Comparison of ENCODE assay signal across 15 mouse cellular contexts in genomic region chr17:27725011-27725410, GRCm38 (mm10). TPM values are rescaled to one million over a fixed set of nuclear protein-coding genes. Genes with fewer than 3 reads are reported as not detected.
DNase-seq lines count a peak whose midpoint lies in the region; ATAC-seq lines count a peak whose summit lies in the region.
"Had no signal": no experiment of that assay in that cellular context is flagged by ENCODE, and none has a peak within 500 bp of the region (broad histone marks: within the 10 kb centered on the region; RNA-seq: fewer than 3 reads in every experiment).

No protein-coding gene starts in this region.

- DNase-seq in kidney, postnatal 25 days: no peak
- no peak for DNase-seq in frontal cortex, postnatal 36 days (ENCODE audit: low spot score in 2 of 2)
- DNase-seq: adrenal gland, adult 2 months; gastrocnemius, postnatal 14 days; lung, postnatal 14 days had no signal

- peak overlapping the region; percentile 15; the same call in 1 of the 2 replicates for H3K4me2 ChIP-seq in kidney, embryonic 14.5 days (replicated peaks; ENCODE audit: low read depth, low read length)
- H3K4me2 ChIP-seq in neural tube, embryonic 12.5 days (replicated peaks): peak overlapping the region; percentile 14; the same call in 1 of the 2 replicates
- no peak overlapping the region for H3K4me2 ChIP-seq in neural tube, embryonic 15.5 days
- H3K4me2 ChIP-seq in intestine, embryonic 16.5 days (ENCODE audit: low read depth, low read length): 0 out of 2 replicates have a peak overlapping the region, but pooled peaks have one; percentile 0
- H3K4me2 ChIP-seq: heart, embryonic 12.5 days; hindbrain, embryonic 15.5 days; liver, embryonic 11.5 days had no signal

- 25% methylated on average over 10 of the region's 10 CpGs for WGBS in kidney, embryonic 14.5 days
- WGBS in neural tube, embryonic 12.5 days: 34% methylated on average over 10 of the region's 10 CpGs
- 35% methylated on average over 10 of the region's 10 CpGs for WGBS in neural tube, embryonic 15.5 days
- WGBS in intestine, embryonic 16.5 days: 41% methylated on average over 10 of the region's 10 CpGs

- H3K9me3 ChIP-seq in kidney, embryonic 14.5 days (ENCODE audit: control insufficient read depth, low read length): no peaks in the 10 kb centered on the region
- H3K9me3 ChIP-seq in neural tube, embryonic 12.5 days: no peaks in the 10 kb centered on the region
- no peaks in the 10 kb centered on the region for H3K9me3 ChIP-seq in neural tube, embryonic 15.5 days (replicated peaks)
- no peaks in the 10 kb centered on the region for H3K9me3 ChIP-seq in intestine, embryonic 16.5 days (ENCODE audit: control insufficient read depth, low read length)
- H3K9me3 ChIP-seq: heart, embryonic 12.5 days; hindbrain, embryonic 15.5 days had no signal

- H3K4me1 ChIP-seq in kidney, embryonic 14.5 days (ENCODE audit: control insufficient read depth, insufficient read depth, low read length): peaks cover 22% of the 10 kb centered on the region
- H3K4me1 ChIP-seq in neural tube, embryonic 12.5 days: peaks cover 13% of the 10 kb centered on the region
- peaks cover 13% of the 10 kb centered on the region for H3K4me1 ChIP-seq in neural tube, embryonic 15.5 days
- H3K4me1 ChIP-seq in intestine, embryonic 16.5 days (ENCODE audit: control insufficient read depth, insufficient read depth, low read length): peaks cover 20% of the 10 kb centered on the region

- H3K27ac ChIP-seq in kidney, embryonic 14.5 days (ENCODE audit: low read depth, low read length): peak overlapping the region; percentile 43; the same call in 1 of the 2 replicates
- H3K27ac ChIP-seq in neural tube, embryonic 12.5 days: no peak overlapping the region
- H3K27ac ChIP-seq in neural tube, embryonic 15.5 days (replicated peaks): no peak overlapping the region
- no peak overlapping the region for H3K27ac ChIP-seq in intestine, embryonic 16.5 days (ENCODE audit: low read length)
- H3K27ac ChIP-seq: hindbrain, embryonic 15.5 days had no signal

- ATAC-seq in kidney, embryonic 14.5 days (ENCODE audit: low FRiP score, low TSS enrichment): peak; percentile 61
- ATAC-seq in neural tube, embryonic 12.5 days (ENCODE audit: low FRiP score, low read depth): no peak
- no peak for ATAC-seq in neural tube, embryonic 15.5 days (ENCODE audit: low FRiP score)
- no peak for ATAC-seq in intestine, embryonic 16.5 days
- ATAC-seq in erythroblast, adult 5-6 weeks (replicated peaks; ENCODE audit: low FRiP score, poor library complexity, severe bottlenecking): no peak

- no peaks in the 10 kb centered on the region for H3K36me3 ChIP-seq in kidney, embryonic 14.5 days (ENCODE audit: control insufficient read depth, insufficient read depth, low read length)
- no peaks in the 10 kb centered on the region for H3K36me3 ChIP-seq in neural tube, embryonic 12.5 days
- H3K36me3 ChIP-seq in neural tube, embryonic 15.5 days: no peaks in the 10 kb centered on the region
- no peaks in the 10 kb centered on the region for H3K36me3 ChIP-seq in intestine, embryonic 16.5 days (ENCODE audit: control insufficient read depth, insufficient read depth, low read length)
- H3K36me3 ChIP-seq: heart, embryonic 12.5 days; hindbrain, embryonic 15.5 days had no signal

- H3K9ac ChIP-seq in kidney, embryonic 14.5 days (ENCODE audit: low read depth, low read length): peak overlapping the region; percentile 28; the same call in 1 of the 2 replicates
- H3K9ac ChIP-seq in neural tube, embryonic 12.5 days: 0 out of 2 replicates have a peak overlapping the region, but pooled peaks have one; percentile 5
- H3K9ac ChIP-seq in neural tube, embryonic 15.5 days (replicated peaks): no peak overlapping the region
- no peak overlapping the region for H3K9ac ChIP-seq in intestine, embryonic 16.5 days (ENCODE audit: low read depth, low read length)
- H3K9ac ChIP-seq: heart, embryonic 12.5 days; hindbrain, embryonic 15.5 days had no signal

- H3K4me3 ChIP-seq in kidney, embryonic 14.5 days (ENCODE audit: low read length): no peak overlapping the region
- no peak overlapping the region for H3K4me3 ChIP-seq in neural tube, embryonic 12.5 days
- H3K4me3 ChIP-seq in neural tube, embryonic 15.5 days (replicated peaks): no peak overlapping the region
- H3K4me3 ChIP-seq in intestine, embryonic 16.5 days (ENCODE audit: low read length): no peak overlapping the region
- H3K4me3 ChIP-seq: heart, embryonic 12.5 days; hindbrain, embryonic 15.5 days had no signal

- no peaks in the 10 kb centered on the region for H3K27me3 ChIP-seq in kidney, embryonic 14.5 days (ENCODE audit: control insufficient read depth, insufficient read depth, low read length)
- no peaks in the 10 kb centered on the region for H3K27me3 ChIP-seq in neural tube, embryonic 12.5 days (replicated peaks)
- no peaks in the 10 kb centered on the region for H3K27me3 ChIP-seq in neural tube, embryonic 15.5 days (replicated peaks)
- no peaks in the 10 kb centered on the region for H3K27me3 ChIP-seq in intestine, embryonic 16.5 days (replicated peaks; ENCODE audit: control insufficient read depth, insufficient read depth, low read length)
- H3K27me3 ChIP-seq: hindbrain, embryonic 15.5 days had no signal

RNA-seq across cellular contexts. Expression of gene Spdef, which starts 3.7 kb away (rescaled TPM):
- 0.19 and 0.20 TPM in 2 replicates for polyA plus RNA-seq in kidney, embryonic 14.5 days (2014; fragmentation: Nextera tagmentation; extraction: Ambion mirVana)
- 0.13 and 0.33 TPM in 2 replicates for polyA plus RNA-seq in neural tube, embryonic 12.5 days (2016; fragmentation: Nextera tagmentation; extraction: Ambion mirVana)
- polyA plus RNA-seq in neural tube, embryonic 15.5 days (2015; fragmentation: Nextera tagmentation; extraction: Ambion mirVana): 0.92 and 1.9 TPM in 2 replicates
- 20.0 and 21.9 TPM in 2 replicates for polyA plus RNA-seq in intestine, embryonic 16.5 days (2015; fragmentation: Nextera tagmentation; extraction: Ambion mirVana)
- total RNA-seq in erythroblast, adult 5-6 weeks (2015; ENCODE audit: low replicate concordance): not detected in 2 replicates
- total RNA-seq in erythroblast, adult 5-6 weeks (2017; ENCODE audit: low replicate concordance): not detected in 2 replicates
- total RNA-seq: layer of hippocampus, adult 18-20 months; monocyte, adult 5-6 weeks had no signal
- polyA plus RNA-seq: liver, embryonic 11.5 days had no signal

Comparison
In these comparisons a context has a peak if more than half of its experiments do, and no peak if none do; other contexts are left out.
1. H3K9ac ChIP-seq: peak in kidney, embryonic 14.5 days (single experiment) and neural tube, embryonic 12.5 days (single experiment); none in neural tube, embryonic 15.5 days (single experiment) and intestine, embryonic 16.5 days (single experiment).